Mouse (Mus musculus) adrenal gland (tissue): Measurements from ENCODE around the gene Chd2.

Experiments
- intact Hi-C: fragments of 180-260 bp; cut with DNase I; formaldehyde crosslinking; loops from one replicate; pipeline ENCODE4 v1.15.1; 2025

Chd2 gene

GRCm38 (mm10) chr7:73454113-73454512 lies 87.5 kb downstream of the Chd2 start:
- intact Hi-C loops: no loop called here

GRCm38 (mm10) chr7:73452187-73452808 lies 89.3 kb downstream of the Chd2 start:
- intact Hi-C loops: no loop called here

GRCm38 (mm10) chr7:73451594-73451993 lies 90.0 kb downstream of the Chd2 start:
- intact Hi-C loops: no loop called here

- intact Hi-C loops: no loop called here
These were observed 99.4 kb downstream of the Chd2 start for GRCm38 (mm10) chr7:73442246-73442645.

- intact Hi-C loops: no loop called here
These were observed 99.8 kb downstream of the Chd2 start for GRCm38 (mm10) chr7:73441802-73442201.

GRCm38 (mm10) chr7:73435685-73436084 lies 105.9 kb downstream of the Chd2 start:
- intact Hi-C loops: loop anchor here (5.0 kb wide), 1 partner anchor 197 kb away; no protein-coding TSS in a partner anchor

GRCm38 (mm10) chr7:73434336-73434677 lies 107.3 kb downstream of the Chd2 start:
- intact Hi-C loops: no loop called here

GRCm38 (mm10) chr7:73433637-73434335 lies 107.8 kb downstream of the Chd2 start:
- intact Hi-C loops: no loop called here

GRCm38 (mm10) chr7:73428525-73428924 lies 113.1 kb downstream of the Chd2 start:
- intact Hi-C loops: no loop called here

- intact Hi-C loops: no loop called here
These were observed 113.8 kb downstream of the Chd2 start for GRCm38 (mm10) chr7:73427794-73428193.

GRCm38 (mm10) chr7:73426752-73427386 lies 114.8 kb downstream of the Chd2 start:
- intact Hi-C loops: no loop called here

GRCm38 (mm10) chr7:73426235-73426634 lies 115.4 kb downstream of the Chd2 start:
- intact Hi-C loops: no loop called here

- intact Hi-C loops: no loop called here
These were observed 116.2 kb downstream of the Chd2 start for GRCm38 (mm10) chr7:73425451-73425850.

- intact Hi-C loops: loop anchor here (5.0 kb wide), 1 partner anchor 47 kb away; the partner anchor contains the start of gene Rgma
These were observed 116.9 kb downstream of the Chd2 start for GRCm38 (mm10) chr7:73424705-73425104.

- intact Hi-C loops: loop anchor here (5.0 kb wide), 1 partner anchor 47 kb away; the partner anchor contains the start of gene Rgma
These were observed 117.4 kb downstream of the Chd2 start for GRCm38 (mm10) chr7:73424243-73424642.

- intact Hi-C loops: loop anchor here (5.0 kb wide), 1 partner anchor 46 kb away; the partner anchor contains the start of gene Rgma
These were observed 118.4 kb downstream of the Chd2 start for GRCm38 (mm10) chr7:73423236-73423635.

- intact Hi-C loops: loop anchor here (1.0 to 5.0 kb wide), 2 partner anchors 45 to 1022 kb away; partner anchors contain the start of gene Rgma
These were observed 119.2 kb downstream of the Chd2 start for GRCm38 (mm10) chr7:73422223-73423113.

- intact Hi-C loops: loop anchor here (1.0 to 5.0 kb wide), 2 partner anchors 44 to 1021 kb away; partner anchors contain the start of gene Rgma
These were observed 120.2 kb downstream of the Chd2 start for GRCm38 (mm10) chr7:73421278-73422015.

GRCm38 (mm10) chr7:73420827-73421226 lies 120.8 kb downstream of the Chd2 start:
- intact Hi-C loops: loop anchor here (5.0 kb wide), 1 partner anchor 44 kb away; the partner anchor contains the start of gene Rgma

GRCm38 (mm10) chr7:73419375-73419774 lies 122.3 kb downstream of the Chd2 start:
- intact Hi-C loops: no loop called here
